Mouse (Mus musculus): ENCODE results near the gene Foxp1.

Gene Foxp1

GRCm38 (mm10) chr6:99265173-99265572, 257.3 kb downstream of the Foxp1 start:
- DNase-seq (ENCODE audit: extremely low spot score, low read depth, low spot score) = no peak

GRCm38 (mm10) chr6:99264192-99265093, 258.1 kb downstream of the Foxp1 start:
- DNase-seq (ENCODE audit: extremely low spot score, low read depth, low spot score) = no peak

- no peak for DNase-seq (ENCODE audit: extremely low spot score, low read depth, low spot score)
Observed at GRCm38 (mm10) chr6:99263886-99264185, 258.7 kb downstream of the Foxp1 start.

- DNase-seq (ENCODE audit: extremely low spot score, low read depth, low spot score) = no peak
Observed at GRCm38 (mm10) chr6:99263061-99263885, 259.2 kb downstream of the Foxp1 start.

GRCm38 (mm10) chr6:99261737-99262130, 260.8 kb downstream of the Foxp1 start:
- DNase-seq (ENCODE audit: extremely low spot score, low read depth, low spot score) = no peak

GRCm38 (mm10) chr6:99260941-99261736, 261.4 kb downstream of the Foxp1 start:
- DNase-seq (ENCODE audit: extremely low spot score, low read depth, low spot score) = no peak

- DNase-seq (ENCODE audit: extremely low spot score, low read depth, low spot score) = no peak
Observed at GRCm38 (mm10) chr6:99258346-99258745, 264.2 kb downstream of the Foxp1 start.

GRCm38 (mm10) chr6:99257676-99258075, 264.8 kb downstream of the Foxp1 start:
- DNase-seq (ENCODE audit: extremely low spot score, low read depth, low spot score) = no peak

GRCm38 (mm10) chr6:99253331-99253730, 269.2 kb downstream of the Foxp1 start:
- DNase-seq (ENCODE audit: extremely low spot score, low read depth, low spot score) = no peak

- no peak for DNase-seq (ENCODE audit: extremely low spot score, low read depth, low spot score)
Observed at GRCm38 (mm10) chr6:99252816-99253215, 269.7 kb downstream of the Foxp1 start.

- no peak for DNase-seq (ENCODE audit: extremely low spot score, low read depth, low spot score)
Observed at GRCm38 (mm10) chr6:99251924-99252323, 270.6 kb downstream of the Foxp1 start.

- DNase-seq (ENCODE audit: extremely low spot score, low read depth, low spot score) = no peak
Observed at GRCm38 (mm10) chr6:99251222-99251621, 271.3 kb downstream of the Foxp1 start.

- no peak for DNase-seq (ENCODE audit: extremely low spot score, low read depth, low spot score)
Observed at GRCm38 (mm10) chr6:99249496-99250030, 273.0 kb downstream of the Foxp1 start.

GRCm38 (mm10) chr6:99248396-99248795, 274.1 kb downstream of the Foxp1 start:
- DNase-seq (ENCODE audit: extremely low spot score, low read depth, low spot score) = no peak

GRCm38 (mm10) chr6:99241625-99242395, 280.7 kb downstream of the Foxp1 start:
- no peak for DNase-seq (ENCODE audit: extremely low spot score, low read depth, low spot score)

- DNase-seq (ENCODE audit: extremely low spot score, low read depth, low spot score) = no peak
Observed at GRCm38 (mm10) chr6:99240764-99241163, 281.8 kb downstream of the Foxp1 start.

- DNase-seq (ENCODE audit: extremely low spot score, low read depth, low spot score) = no peak
Observed at GRCm38 (mm10) chr6:99235588-99235987, 286.9 kb downstream of the Foxp1 start.

GRCm38 (mm10) chr6:99233411-99233810, 289.1 kb downstream of the Foxp1 start:
- DNase-seq (ENCODE audit: extremely low spot score, low read depth, low spot score) = peak; percentile 22

GRCm38 (mm10) chr6:99228336-99228870, 294.1 kb downstream of the Foxp1 start:
- no peak for DNase-seq (ENCODE audit: extremely low spot score, low read depth, low spot score)

GRCm38 (mm10) chr6:99221147-99221546, 301.4 kb downstream of the Foxp1 start:
- DNase-seq (ENCODE audit: extremely low spot score, low read depth, low spot score) = no peak

Measured in hindlimb bud, embryonic 11.5 days (tissue).